Mouse (Mus musculus): ENCODE results near the gene Foxred1.

- no peak for TF ChIP-seq CTCF (IDR thresholded peaks at IDR 0.05; ENCODE audit: borderline replicate concordance, insufficient read depth, low read length)
- no peak for TF ChIP-seq POLR2A (IDR thresholded peaks at IDR 0.05; ENCODE audit: low read depth, low read length)
Measured at GRCm38 (mm10) chr9:35166798-35167635, 43.8 kb downstream of the Foxred1 start.

Measured in embryonic fibroblast, embryonic 13.5 days (primary cell).